Mouse (Mus musculus) testis, adult 2 months (tissue): ENCODE measurements at regions not wholly inside any gene's neighbourhood (a gene's known extent, or its start where the extent isn't known, plus 50 kb on each side); places are given as distances from the start of the nearest gene placed in this dataset.

Experiments
- CTCF ChIP-seq: fragments of 200-500 bp; IDR thresholded peaks from 2 replicates; pipeline ENCODE4 v1.5.1; 2012; ENCODE audit warnings: low read depth, mild to moderate bottlenecking, inconsistent platforms, low read length, moderate library complexity; ENCODE audit not compliant: control insufficient read depth, insufficient read depth, insufficient replicate concordance
- POLR2A ChIP-seq: fragments of 200-500 bp; IDR thresholded peaks from 2 replicates; pipeline ENCODE4 v1.6.1; 2012; ENCODE audit warnings: low read depth, mild to moderate bottlenecking, inconsistent platforms, low read length, moderate library complexity; ENCODE audit not compliant: control insufficient read depth

DNA sequence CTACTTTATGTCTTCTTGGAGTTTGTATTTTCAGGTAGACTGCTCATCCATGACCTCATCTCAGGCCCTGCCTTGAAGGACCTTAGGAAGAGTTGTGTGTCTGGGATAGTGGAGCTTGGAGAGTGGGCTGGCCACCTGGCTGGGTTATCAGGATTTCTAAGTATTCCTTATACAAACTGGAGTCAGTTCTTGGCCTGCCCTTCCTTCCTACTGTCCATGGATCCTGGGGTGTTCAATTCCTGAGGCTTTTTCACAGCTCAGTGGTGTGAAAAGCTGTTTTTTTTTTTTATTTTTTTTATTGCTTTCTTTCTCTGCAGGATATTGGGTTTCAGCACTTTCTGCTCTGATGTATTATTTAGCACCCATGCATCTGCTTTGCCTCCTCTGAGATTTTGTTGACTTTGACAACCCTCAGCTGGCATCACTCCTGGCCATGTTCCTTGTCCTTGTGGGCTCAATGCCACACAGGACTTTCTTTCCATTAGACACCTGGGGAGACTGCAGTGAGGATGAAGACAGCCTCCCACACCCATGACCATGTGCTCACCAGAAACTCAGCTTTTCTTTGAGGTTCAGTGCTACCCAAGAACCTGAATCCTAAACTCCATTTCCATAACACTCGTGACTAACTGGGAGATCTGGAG, 252.2 kb downstream of the Gm7361 start:
- no peak for TF ChIP-seq POLR2A
- no peak for TF ChIP-seq CTCF
